Mouse (Mus musculus) MEL (cell line): ENCODE measurements around the gene Ces2b. TPM values are rescaled to one million over a fixed set of nuclear protein-coding genes. Genes with fewer than 3 reads are reported as not detected.

Experiments used
- DNase-seq: peaks from one replicate; pipeline ENCODE4 v3.0.0; 2011; ENCODE audit warnings: low read depth, low spot score
- H3K27ac ChIP-seq: 2 replicates; pipeline ENCODE4 v1.5.1; 2012; ENCODE audit warnings: low read depth, mild to moderate bottlenecking, control low read depth, low read length, moderate library complexity; ENCODE audit not compliant: control insufficient read depth
- H3K27me3 ChIP-seq, 2 experiments: fragments of 150-350 bp in 1 of 2; sonication (generic) in 1 of 2; 2 replicates each; pipeline ENCODE4 v1.6.1; 2012; ENCODE audit warnings: low read length in 2 of 2, mild to moderate bottlenecking in 2 of 2, improper control_type of control experiment in 1 of 2, moderate library complexity in 1 of 2; ENCODE audit not compliant: insufficient read depth in 2 of 2, control insufficient read depth in 1 of 2
- H3K36me3 ChIP-seq, 2 experiments: 2 replicates each; pipeline ENCODE4 v1.6.1; 2012 to 2014; ENCODE audit warnings: low read length in 2 of 2, improper control_type of control experiment in 1 of 2, inconsistent platforms in 1 of 2, mild to moderate bottlenecking in 1 of 2; ENCODE audit not compliant: insufficient read depth in 2 of 2, control insufficient read depth in 1 of 2
- H3K4me1 ChIP-seq, 2 experiments: fragments of 150-350 bp in 1 of 2; sonication (generic) in 1 of 2; 2 replicates each; pipeline ENCODE4 v1.6.1; 2012; ENCODE audit warnings: low read length in 2 of 2, improper control_type of control experiment in 1 of 2, mild to moderate bottlenecking in 1 of 2; ENCODE audit not compliant: insufficient read depth in 2 of 2, control insufficient read depth in 1 of 2
- H3K4me3 ChIP-seq, 2 experiments: fragments of 150-350 bp in 1 of 2; sonication (generic) in 1 of 2; 2 replicates each; pipeline ENCODE4 v1.5.1; 2012; ENCODE audit warnings: low read depth in 2 of 2, low read length in 2 of 2, mild to moderate bottlenecking in 2 of 2, moderate library complexity in 2 of 2, control low read depth in 1 of 2, improper control_type of control experiment in 1 of 2; ENCODE audit not compliant: control insufficient read depth in 1 of 2, insufficient read depth in 1 of 2
- H3K79me2 ChIP-seq: 2 replicates; pipeline ENCODE4 v1.6.1; 2012; ENCODE audit warnings: mild to moderate bottlenecking, low read length, moderate library complexity; ENCODE audit not compliant: control insufficient read depth, poor library complexity, insufficient read depth
- H3K9ac ChIP-seq: 2 replicates; pipeline ENCODE4 v1.6.1; 2012; ENCODE audit warnings: low read depth, mild to moderate bottlenecking, control low read depth, low read length, moderate library complexity; ENCODE audit not compliant: control insufficient read depth, poor library complexity, severe bottlenecking
- H3K9me3 ChIP-seq: fragments of 150-350 bp; sonication (generic); replicated peaks from 2 replicates; pipeline ENCODE4 v1.6.1; 2012; ENCODE audit warnings: mild to moderate bottlenecking, low read length, improper control_type of control experiment, moderate library complexity; ENCODE audit not compliant: insufficient read depth
- BHLHE40 ChIP-seq: IDR thresholded peaks from 2 replicates; pipeline ENCODE4 v1.6.1; 2012; ENCODE audit warnings: low read depth, mild to moderate bottlenecking, inconsistent platforms, low read length, improper control_type of control experiment, borderline replicate concordance
- ELF1 ChIP-seq: IDR thresholded peaks from 2 replicates; pipeline ENCODE4 v1.6.1; 2014; ENCODE audit warnings: low read depth, mild to moderate bottlenecking, inconsistent platforms, low read length, improper control_type of control experiment, moderate library complexity
- EP300 ChIP-seq, 2 experiments: IDR thresholded peaks; 2 replicates each; pipeline ENCODE4 v1.6.1; 2011; ENCODE audit warnings: improper control_type of control experiment in 2 of 2, low read length in 2 of 2, low read depth in 1 of 2, mild to moderate bottlenecking in 1 of 2
- ETS1 ChIP-seq: IDR thresholded peaks from 2 replicates; pipeline ENCODE4 v1.6.1; 2012; ENCODE audit warnings: low read depth, mild to moderate bottlenecking, inconsistent platforms, low read length, improper control_type of control experiment, moderate library complexity
- GABPA ChIP-seq: IDR thresholded peaks from 2 replicates; pipeline ENCODE4 v1.6.1; 2012; ENCODE audit warnings: low read depth, mild to moderate bottlenecking, inconsistent platforms, low read length, improper control_type of control experiment, moderate library complexity
- JUND ChIP-seq: IDR thresholded peaks from 2 replicates; pipeline ENCODE4 v1.6.1; 2011; ENCODE audit warnings: low read depth, mild to moderate bottlenecking, improper control_type of control experiment, low read length
- KAT2A ChIP-seq: conservative IDR thresholded peaks from 2 replicates; pipeline ENCODE4 v1.6.1; 2012; ENCODE audit warnings: low read depth, low read length, improper control_type of control experiment, inconsistent platforms
- MAFK ChIP-seq: IDR thresholded peaks from 2 replicates; pipeline ENCODE4 v1.6.1; 2011; ENCODE audit warnings: low read depth, mild to moderate bottlenecking, low read length, improper control_type of control experiment, borderline replicate concordance
- MAX ChIP-seq: IDR thresholded peaks from 2 replicates; pipeline ENCODE4 v1.6.1; 2011; ENCODE audit warnings: low read length, improper control_type of control experiment
- MAZ ChIP-seq: IDR thresholded peaks from 2 replicates; pipeline ENCODE4 v1.6.1; 2012; ENCODE audit warnings: low read depth, mild to moderate bottlenecking, inconsistent platforms, low read length, improper control_type of control experiment
- MEF2A ChIP-seq: IDR thresholded peaks from 2 replicates; pipeline ENCODE4 v1.6.1; 2014; ENCODE audit warnings: low read depth, mild to moderate bottlenecking, inconsistent platforms, low read length, improper control_type of control experiment; ENCODE audit not compliant: poor library complexity, insufficient replicate concordance, severe bottlenecking; ENCODE audit errors: extremely low read depth
- MXI1 ChIP-seq: IDR thresholded peaks from 2 replicates; pipeline ENCODE4 v1.6.1; 2011; ENCODE audit warnings: mild to moderate bottlenecking, low read depth, low read length, improper control_type of control experiment
- NELFE ChIP-seq: IDR thresholded peaks from 2 replicates; pipeline ENCODE4 v1.6.1; 2011; ENCODE audit warnings: low read depth, low read length, improper control_type of control experiment
- POLR2A ChIP-seq, 2 experiments: IDR thresholded peaks; 2 replicates each; pipeline ENCODE4 v1.6.1; 2011 to 2012; ENCODE audit warnings: low read length in 2 of 2, mild to moderate bottlenecking in 2 of 2, control low read depth in 1 of 2, improper control_type of control experiment in 1 of 2, low read depth in 1 of 2, moderate library complexity in 1 of 2; ENCODE audit not compliant: control insufficient read depth in 1 of 2, insufficient read depth in 1 of 2, poor library complexity in 1 of 2
- RAD21 ChIP-seq: IDR thresholded peaks from 2 replicates; pipeline ENCODE4 v1.6.1; 2011; ENCODE audit warnings: mild to moderate bottlenecking, low read depth, low read length, improper control_type of control experiment
- SMC3 ChIP-seq: IDR thresholded peaks from 2 replicates; pipeline ENCODE4 v1.6.1; 2011; ENCODE audit warnings: low read depth, low read length, improper control_type of control experiment
- TBP ChIP-seq: IDR thresholded peaks from 2 replicates; pipeline ENCODE4 v1.8.0; 2011; ENCODE audit warnings: low read depth, low read length, improper control_type of control experiment
- TCF12 ChIP-seq: IDR thresholded peaks from 2 replicates; pipeline ENCODE4 v1.6.1; 2014; ENCODE audit warnings: low read depth, mild to moderate bottlenecking, inconsistent platforms, low read length, improper control_type of control experiment, moderate library complexity
- USF2 ChIP-seq, 2 experiments: IDR thresholded peaks; 2 replicates each; pipeline ENCODE4 v1.6.1; 2011 to 2012; ENCODE audit warnings: improper control_type of control experiment in 2 of 2, low read length in 2 of 2, borderline replicate concordance in 1 of 2, inconsistent platforms in 1 of 2, low read depth in 1 of 2, mild to moderate bottlenecking in 1 of 2; ENCODE audit not compliant: insufficient read depth in 1 of 2
- ZKSCAN1 ChIP-seq: IDR thresholded peaks from 2 replicates; pipeline ENCODE4 v1.6.1; 2012; ENCODE audit warnings: low read depth, mild to moderate bottlenecking, inconsistent platforms, low read length, improper control_type of control experiment, moderate library complexity
- ZNF384 ChIP-seq: IDR thresholded peaks from 2 replicates; pipeline ENCODE4 v1.6.1; 2012; ENCODE audit warnings: low read depth, mild to moderate bottlenecking, inconsistent platforms, low read length, improper control_type of control experiment
- polyA plus RNA-seq, 2 experiments: library from polyadenylated mRNA; stranded (reverse) in 1 of 2; unstranded in 1 of 2; fragments of >175 nt in 1 of 2; fragments of >200 nt in 1 of 2; gene quantifications; 2 replicates each; pipeline versions ENCODE4 v1.2.1 to v1.2.4; 2012; ENCODE audit warnings: low replicate concordance in 2 of 2, low read depth in 1 of 2; ENCODE audit not compliant: insufficient read length in 2 of 2, insufficient read depth in 1 of 2, missing spikeins in 1 of 2
- total RNA-seq: library from RNA; depleted of rRNA; stranded (reverse); fragments of 300-350 nt; gene quantifications from 2 replicates; pipeline ENCODE4 v1.2.3, GENCODE M21; 2012

Ces2b gene
- total and polyA plus RNA-seq, 3 experiments, result not detected

- TF ChIP-seq KAT2A, result no peak
- TF ChIP-seq RAD21, result no peak
- TF ChIP-seq ETS1, result no peak
- no peak for TF ChIP-seq MXI1
- no peak for TF ChIP-seq EP300 (IDR thresholded peaks at IDR 0.05; ENCODE audit: low read depth in 1 of 2, low read length in 2 of 2)
- no peak for TF ChIP-seq ZNF384
- no peak for TF ChIP-seq MEF2A
- TF ChIP-seq BHLHE40, result no peak
- no peak for TF ChIP-seq ZKSCAN1
- TF ChIP-seq NELFE, result no peak
- TF ChIP-seq ELF1, result no peak
- no peak for TF ChIP-seq MAX
- TF ChIP-seq GABPA, result no peak
- Histone ChIP-seq H3K27me3 (peaks cover 0 to 1% of the 10 kb centered on the region in 2 experiments; a peak in 2 of 4 replicates), H3K9me3 (no peaks in the 10 kb centered on the region), H3K9ac (no peak overlapping the region), H3K27ac (no peak overlapping the region), H3K79me2 (no peaks in the 10 kb centered on the region), H3K4me1 (no peaks in the 10 kb centered on the region), H3K4me3 (no peak overlapping the region), H3K36me3 (no peaks in the 10 kb centered on the region)
- no peak for DNase-seq
Observed at GRCm38 (mm10) chr8:104826912-104827311, 4.5 kb upstream of the Ces2b start.

GRCm38 (mm10) chr8:104828221-104828620 lies 3.2 kb upstream of the Ces2b start:
- no peaks in the 10 kb centered on the region for H3K4me1 ChIP-seq
- H3K79me2 ChIP-seq, result no peaks in the 10 kb centered on the region
- H3K9ac ChIP-seq, result no peak overlapping the region
- TF ChIP-seq POLR2A (IDR thresholded peaks at IDR 0.05; ENCODE audit: control insufficient read depth in 1 of 2, insufficient read depth in 1 of 2, low read depth in 1 of 2, low read length in 2 of 2, poor library complexity in 1 of 2) (no peak), SMC3 (no peak), MAZ (no peak), EP300 (IDR thresholded peaks at IDR 0.05; ENCODE audit: low read depth in 1 of 2, low read length in 2 of 2) (no peak), ZNF384 (no peak), TBP (no peak), KAT2A (no peak), TCF12 (no peak), JUND (no peak), MAFK (no peak), ELF1 (no peak), USF2 (IDR thresholded peaks at IDR 0.05; ENCODE audit: borderline replicate concordance in 1 of 2, insufficient read depth in 1 of 2, low read depth in 1 of 2, low read length in 2 of 2) (no peak)
- no peak overlapping the region for H3K4me3 ChIP-seq
- peaks cover 0 to 1% of the 10 kb centered on the region in 2 experiments; a peak in 2 of 4 replicates for H3K27me3 ChIP-seq
- H3K36me3 ChIP-seq, result no peaks in the 10 kb centered on the region
- no peak overlapping the region for H3K27ac ChIP-seq
- DNase-seq, result no peak
- H3K9me3 ChIP-seq, result no peaks in the 10 kb centered on the region
